8 mouse cellular contexts compared by ENCODE assay signal in genomic region chr16:89986672-89987362, GRCm38 (mm10).
DNase-seq lines count a peak whose midpoint lies in the region; ATAC-seq and TF ChIP-seq lines count a peak whose summit lies in the region.

No protein-coding gene starts in this region.

- no peak for TF ChIP-seq CTCF in kidney, adult 2 months (conservative IDR thresholded peaks at IDR 0.05; ENCODE audit: insufficient read depth, insufficient read length, low read depth, low read length)

- intact Hi-C loops in heart, postnatal 36 days (cut with DNase I): no loop called here

- H3K27me3 ChIP-seq in heart, embryonic 16.5 days (ENCODE audit: control insufficient read depth, insufficient read depth, low read length): no peaks in the 10 kb centered on the region
- H3K27me3 ChIP-seq in hindbrain, embryonic 16.5 days (replicated peaks; ENCODE audit: control insufficient read depth, insufficient read depth, low read length): no peaks in the 10 kb centered on the region
- H3K27me3 ChIP-seq in kidney, adult 2 months (replicated peaks; ENCODE audit: control insufficient read depth, insufficient read depth, low read length): no peaks in the 10 kb centered on the region

- no peak overlapping the region; the same call in 1 of the 2 replicates for H3K27ac ChIP-seq in heart, embryonic 16.5 days (ENCODE audit: low read length)
- no peak overlapping the region for H3K27ac ChIP-seq in hindbrain, embryonic 16.5 days (ENCODE audit: low read depth, low read length)
- H3K27ac ChIP-seq in kidney, adult 2 months (ENCODE audit: insufficient read depth, low read depth, low read length): no peak overlapping the region

- TF ChIP-seq POLR2A in kidney, adult 2 months (IDR thresholded peaks at IDR 0.05; ENCODE audit: low read depth, low read length): no peak

- H3K4me3 ChIP-seq in heart, embryonic 16.5 days (ENCODE audit: low read length): no peak overlapping the region
- H3K4me3 ChIP-seq in hindbrain, embryonic 16.5 days (ENCODE audit: low read length): no peak overlapping the region
- H3K4me3 ChIP-seq in kidney, adult 2 months (ENCODE audit: insufficient read depth, low read depth, low read length): no peak overlapping the region

- peaks cover 17% of the 10 kb centered on the region for H3K4me1 ChIP-seq in heart, embryonic 16.5 days (ENCODE audit: control insufficient read depth, insufficient read depth, low read length)
- no peaks in the 10 kb centered on the region for H3K4me1 ChIP-seq in hindbrain, embryonic 16.5 days (ENCODE audit: control insufficient read depth, insufficient read depth, low read depth, low read length)
- no peaks in the 10 kb centered on the region for H3K4me1 ChIP-seq in kidney, adult 2 months (ENCODE audit: control insufficient read depth, insufficient read depth, low read length)

- no peaks in the 10 kb centered on the region for H3K36me3 ChIP-seq in heart, embryonic 16.5 days (ENCODE audit: control insufficient read depth, insufficient read depth)
- no peaks in the 10 kb centered on the region for H3K36me3 ChIP-seq in hindbrain, embryonic 16.5 days (ENCODE audit: control insufficient read depth, insufficient read depth, low read length)
- H3K36me3 ChIP-seq in kidney, adult 2 months (ENCODE audit: control insufficient read depth, insufficient read depth, low read length): no peaks in the 10 kb centered on the region

- H3K9me3 ChIP-seq in heart, embryonic 16.5 days (replicated peaks; ENCODE audit: control insufficient read depth, low read length): no peaks in the 10 kb centered on the region
- no peaks in the 10 kb centered on the region for H3K9me3 ChIP-seq in hindbrain, embryonic 16.5 days (ENCODE audit: control insufficient read depth, low read length)

- WGBS in heart, embryonic 16.5 days: 81% methylated on average over 18 of the region's 18 CpGs
- WGBS in hindbrain, embryonic 16.5 days: 60% methylated on average over 18 of the region's 18 CpGs
- 72% methylated on average over 18 of the region's 18 CpGs for WGBS in kidney, adult 2 months

- DNase-seq in heart, postnatal 36 days: no peak
- DNase-seq in T-cell, adult 2 months (ENCODE audit: low spot score): peak; percentile 56
- peak; percentile 66 for DNase-seq in naive thymus-derived CD4-positive, alpha-beta T cell, adult 2 months (ENCODE audit: low read depth)
- DNase-seq in ovary, adult 18-20 months (ENCODE audit: low spot score): no peak
- no peak for DNase-seq in ovary, postnatal 14 days (ENCODE audit: low spot score)
- no peak for DNase-seq in kidney, adult 2 months

- no peak overlapping the region for H3K9ac ChIP-seq in heart, embryonic 16.5 days (ENCODE audit: low read length)
- H3K9ac ChIP-seq in hindbrain, embryonic 16.5 days (ENCODE audit: low read depth, low read length): no peak overlapping the region

- peak; percentile 30 for ATAC-seq in heart, embryonic 16.5 days (replicated peaks; ENCODE audit: extremely low read depth, insufficient read depth, low FRiP score)
- peak; percentile 46; the same call in 1 of the 2 replicates for ATAC-seq in hindbrain, embryonic 16.5 days

- no peak overlapping the region for H3K4me2 ChIP-seq in heart, embryonic 16.5 days (ENCODE audit: low read depth, low read length)
- H3K4me2 ChIP-seq in hindbrain, embryonic 16.5 days (ENCODE audit: low read length): no peak overlapping the region

Comparison
In these comparisons a context has a peak if more than half of its experiments do, and no peak if none do; other contexts are left out.
1. DNase-seq: peak in T-cell, adult 2 months (single experiment) and naive thymus-derived CD4-positive, alpha-beta T cell, adult 2 months (single experiment); none in heart, postnatal 36 days (0 of 2), ovary, adult 18-20 months (single experiment), ovary, postnatal 14 days (single experiment) and kidney, adult 2 months (single experiment).